Mouse (Mus musculus) E14TG2a.4 (cell line): ENCODE measurements at regions not wholly inside any gene's neighbourhood (a gene's known extent, or its start where the extent isn't known, plus 50 kb on each side); places are given as distances from the start of the nearest gene placed in this dataset.

ENCODE experiments used
- H3K27me3 ChIP-seq: 2 replicates; pipeline ENCODE4 v1.6.1; 2014; ENCODE audit warnings: low read length, control low read depth; ENCODE audit not compliant: insufficient read depth
- H3K36me3 ChIP-seq: 2 replicates; pipeline ENCODE4 v1.6.1; 2014; ENCODE audit warnings: low read length, control low read depth; ENCODE audit not compliant: insufficient read depth
- H3K4me1 ChIP-seq: replicated peaks from 2 replicates; pipeline ENCODE4 v1.6.1; 2014; ENCODE audit warnings: low read depth, low read length, control low read depth
- H3K4me3 ChIP-seq: replicated peaks from 2 replicates; pipeline ENCODE4 v1.5.1; 2014; ENCODE audit warnings: mild to moderate bottlenecking, low read length
- H3K9me3 ChIP-seq: 2 replicates; pipeline ENCODE4 v1.6.1; 2014; ENCODE audit warnings: low read length, control low read depth
- CTCF ChIP-seq: conservative IDR thresholded peaks from 2 replicates; pipeline ENCODE4 v1.5.1; 2014; ENCODE audit warnings: low read length
- NANOG ChIP-seq: IDR thresholded peaks from 2 replicates; pipeline ENCODE4 v1.6.1; 2014; ENCODE audit warnings: borderline replicate concordance, low read length, mixed read lengths
- POU5F1 ChIP-seq: IDR thresholded peaks from 2 replicates; pipeline ENCODE4 v1.6.1; 2014; ENCODE audit warnings: low read length, borderline replicate concordance

DNA sequence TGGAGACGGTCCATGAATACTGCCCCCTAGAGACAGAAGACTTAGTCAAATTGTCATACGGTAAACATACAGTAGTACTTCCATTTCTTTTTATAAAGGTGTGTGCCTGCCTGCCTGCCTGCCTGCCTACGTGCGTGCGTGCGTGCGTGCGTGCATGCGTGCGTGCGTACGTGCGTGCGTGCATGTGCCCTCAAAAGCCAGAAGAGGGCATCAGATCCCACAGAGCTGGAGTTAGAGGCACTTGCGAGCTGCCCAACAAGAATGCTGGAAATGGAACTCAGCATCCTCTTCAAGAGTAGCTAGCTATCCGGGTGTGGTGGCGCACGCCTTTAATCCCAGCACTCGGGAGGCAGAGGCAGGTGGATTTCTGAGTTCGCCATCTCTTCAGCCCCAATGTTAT is 120.3 kb downstream of the Tfap2a start:
- Histone ChIP-seq H3K4me1 (0 out of 2 replicates have a peak, but pooled peaks cover 3% of the 10 kb centered on the region), H3K27me3 (no peaks in the 10 kb centered on the region; the same call in 1 of the 2 replicates), H3K4me3 (no peak overlapping the region), H3K9me3 (no peaks in the 10 kb centered on the region), H3K36me3 (no peaks in the 10 kb centered on the region)
- TF ChIP-seq CTCF (no peak), NANOG (no peak)

DNA sequence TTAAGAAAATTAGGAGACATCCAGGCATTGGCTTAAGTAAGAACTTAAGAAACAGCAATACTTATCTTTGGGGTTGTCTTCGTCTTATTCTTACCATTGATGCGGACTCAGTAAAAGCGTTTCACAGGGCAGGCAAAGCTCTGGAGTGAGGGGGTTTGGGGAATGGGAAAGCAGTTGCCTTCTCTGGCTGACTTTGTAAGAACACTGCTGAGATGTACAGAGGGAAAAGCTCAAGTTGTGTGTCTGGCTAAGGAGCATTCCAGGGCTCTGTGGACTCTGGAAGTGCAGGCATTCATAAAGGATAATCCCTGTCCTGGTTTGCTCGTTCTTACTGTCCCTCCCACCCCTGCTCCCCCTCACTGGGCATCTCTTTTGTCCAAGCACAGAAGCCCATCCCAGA is 129.7 kb downstream of the Tfap2a start:
- no peak for TF ChIP-seq CTCF
- no peak for TF ChIP-seq NANOG
- TF ChIP-seq POU5F1, result no peak
- Histone ChIP-seq H3K4me1 (peaks cover 8% of the 10 kb centered on the region; the same call in 1 of the 2 replicates), H3K27me3 (peaks cover 12% of the 10 kb centered on the region), H3K9me3 (peaks cover 11% of the 10 kb centered on the region), H3K36me3 (no peaks in the 10 kb centered on the region), H3K4me3 (no peak overlapping the region)

DNA sequence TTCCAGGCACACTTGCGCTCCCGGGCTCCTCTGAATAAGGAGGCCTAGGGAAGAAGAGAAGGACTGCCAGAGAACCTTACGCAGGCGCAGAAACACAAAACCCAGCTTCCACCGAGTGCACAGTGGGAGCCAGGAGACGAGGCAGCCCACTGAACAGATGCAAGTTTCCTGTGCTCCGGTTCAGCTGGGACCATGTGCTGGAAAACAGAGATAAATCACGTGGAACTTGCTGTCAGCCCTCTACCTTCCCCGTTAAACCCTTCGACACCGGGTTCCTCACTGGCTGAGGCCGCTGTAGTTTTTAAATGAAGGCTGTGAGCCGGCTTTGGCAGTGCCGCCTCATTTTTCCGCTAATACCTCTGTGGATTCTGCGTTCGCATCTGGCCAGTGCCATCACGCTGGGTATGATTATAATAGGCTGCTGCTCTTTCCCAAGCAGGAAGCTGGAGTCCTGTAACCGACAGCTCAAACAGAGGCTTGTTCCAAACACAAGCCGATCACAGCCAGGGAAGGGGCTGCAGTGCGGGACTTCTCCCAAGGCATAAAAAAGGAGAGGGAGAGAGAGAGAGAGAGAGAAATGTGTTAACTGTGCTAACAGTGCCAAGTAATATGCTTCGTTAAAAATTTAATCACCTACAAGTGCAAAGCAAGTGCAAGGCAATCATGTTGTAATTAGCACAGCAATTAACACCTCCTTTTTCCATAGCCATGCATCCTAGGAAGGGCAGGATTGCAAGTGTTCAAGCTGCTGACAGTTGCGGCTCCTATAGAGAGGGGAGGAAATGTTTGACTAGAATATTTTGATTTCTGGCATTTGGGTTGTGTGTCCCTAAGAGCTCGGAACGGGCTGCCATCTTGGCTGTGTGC is 131.5 kb downstream of the Tfap2a start:
- H3K9me3 ChIP-seq, result peaks cover 11% of the 10 kb centered on the region
- peaks cover 8% of the 10 kb centered on the region; the same call in 1 of the 2 replicates for H3K4me1 ChIP-seq
- TF ChIP-seq POU5F1 (no peak), CTCF (no peak), NANOG (no peak)
- H3K36me3 ChIP-seq, result no peaks in the 10 kb centered on the region
- H3K4me3 ChIP-seq, result 0 out of 2 replicates have a peak overlapping the region, but pooled peaks have one; percentile 23
- peaks cover 12% of the 10 kb centered on the region for H3K27me3 ChIP-seq

DNA sequence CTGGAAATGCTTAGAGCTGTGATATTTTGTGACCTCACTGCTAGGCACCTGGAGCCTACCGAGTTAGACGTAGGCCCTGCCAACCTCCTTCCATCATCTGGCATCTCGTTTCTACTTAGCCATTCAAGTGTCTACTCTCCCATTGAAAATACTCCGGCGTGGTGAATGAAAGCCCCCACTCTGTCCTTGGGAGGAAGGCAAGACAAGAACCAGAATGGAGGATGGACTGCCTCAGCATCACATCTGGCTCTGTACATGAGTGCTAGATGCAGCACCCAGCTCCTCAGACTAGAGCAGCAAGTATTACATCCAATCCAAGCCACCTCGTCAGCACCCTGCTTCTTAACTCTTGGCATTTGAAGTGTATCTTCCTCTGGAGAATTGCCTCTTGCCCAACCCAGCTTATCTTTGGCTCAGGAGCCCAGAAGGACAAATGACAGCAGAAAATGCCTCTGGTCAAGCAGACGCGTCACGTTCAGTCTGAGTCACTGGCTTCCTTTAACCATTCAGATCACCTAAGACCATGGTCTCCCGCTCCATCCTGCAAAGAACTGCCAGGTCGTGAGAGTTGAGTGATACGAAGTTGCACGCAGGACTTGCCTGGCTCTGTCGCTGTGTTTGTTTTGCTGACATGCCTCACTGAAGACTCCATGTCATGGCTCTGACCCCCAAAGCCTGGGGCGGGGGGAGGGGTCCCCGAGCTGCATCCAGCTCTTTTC is 132.3 kb downstream of the Tfap2a start:
- no peak for TF ChIP-seq NANOG
- no peak for TF ChIP-seq CTCF
- TF ChIP-seq POU5F1, result no peak
- H3K4me1 ChIP-seq, result peaks cover 8% of the 10 kb centered on the region; the same call in 1 of the 2 replicates
- peaks cover 11% of the 10 kb centered on the region for H3K9me3 ChIP-seq
- peaks cover 8% of the 10 kb centered on the region for H3K27me3 ChIP-seq
- no peaks in the 10 kb centered on the region for H3K36me3 ChIP-seq
- 0 out of 2 replicates have a peak overlapping the region, but pooled peaks have one; percentile 23 for H3K4me3 ChIP-seq

DNA sequence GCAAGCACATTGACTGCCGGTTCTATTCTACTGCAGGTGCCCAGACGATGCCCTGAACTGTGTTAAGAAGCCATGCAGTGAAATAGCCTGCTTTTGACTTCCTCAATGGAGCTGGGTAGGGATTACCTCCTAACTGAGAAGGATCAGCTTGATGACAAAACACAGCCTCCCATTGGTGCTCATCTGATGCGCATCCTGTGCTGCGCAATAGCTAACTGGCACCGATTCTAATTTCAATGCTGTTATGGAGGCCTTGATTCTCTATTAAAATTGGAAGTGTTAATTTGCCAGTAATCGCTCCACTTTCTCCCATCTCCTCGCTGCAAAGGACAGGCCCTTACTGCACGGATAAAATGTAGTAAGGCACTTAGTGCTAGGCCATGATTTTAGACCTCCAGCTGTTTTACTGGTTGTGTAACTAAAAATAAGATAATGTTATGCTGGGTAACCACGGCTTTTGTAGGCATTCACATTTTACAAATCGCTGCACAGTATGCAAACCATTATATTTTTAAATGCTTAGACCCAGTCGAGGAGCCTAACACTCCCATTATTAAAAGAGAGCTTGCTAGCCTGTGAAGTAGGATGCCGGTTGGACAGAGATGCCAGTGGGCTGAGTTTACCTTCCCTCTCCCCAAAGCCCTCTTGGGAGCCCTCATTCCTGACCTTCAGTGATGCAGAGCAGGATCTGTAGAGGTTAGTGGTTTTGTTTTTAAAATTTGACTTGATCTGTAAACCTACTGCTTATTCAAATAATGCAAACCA is 163.0 kb downstream of the Tfap2a start:
- Histone ChIP-seq H3K36me3 (no peaks in the 10 kb centered on the region), H3K9me3 (peaks cover 5% of the 10 kb centered on the region; the same call in 1 of the 2 replicates), H3K27me3 (no peaks in the 10 kb centered on the region), H3K4me3 (no peak overlapping the region), H3K4me1 (no peaks in the 10 kb centered on the region)
- TF ChIP-seq POU5F1, result no peak

DNA sequence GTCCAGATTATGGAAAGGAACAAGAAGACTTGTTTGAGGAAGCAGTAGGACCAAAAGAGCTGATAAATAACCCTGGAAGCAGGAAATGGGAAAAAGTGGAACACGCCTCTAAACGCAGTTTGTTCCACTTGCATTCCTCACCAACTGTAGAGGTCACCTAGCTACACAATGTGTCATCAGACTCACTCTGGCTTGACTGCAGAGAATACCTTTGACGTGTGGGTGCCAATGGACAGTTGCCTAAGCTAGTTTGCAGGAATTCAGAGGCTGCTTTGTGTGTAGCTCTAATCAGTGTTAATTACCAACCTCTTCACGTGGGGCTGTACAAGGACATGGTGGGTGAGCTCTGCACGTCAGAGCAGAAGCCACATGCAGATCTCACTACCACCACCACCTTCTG is 168.7 kb downstream of the Tfap2a start:
- Histone ChIP-seq H3K9me3 (no peaks in the 10 kb centered on the region), H3K4me1 (no peaks in the 10 kb centered on the region), H3K4me3 (no peak overlapping the region), H3K27me3 (peaks cover 5% of the 10 kb centered on the region), H3K36me3 (no peaks in the 10 kb centered on the region)
- TF ChIP-seq POU5F1 (no peak), CTCF (no peak), NANOG (no peak)

DNA sequence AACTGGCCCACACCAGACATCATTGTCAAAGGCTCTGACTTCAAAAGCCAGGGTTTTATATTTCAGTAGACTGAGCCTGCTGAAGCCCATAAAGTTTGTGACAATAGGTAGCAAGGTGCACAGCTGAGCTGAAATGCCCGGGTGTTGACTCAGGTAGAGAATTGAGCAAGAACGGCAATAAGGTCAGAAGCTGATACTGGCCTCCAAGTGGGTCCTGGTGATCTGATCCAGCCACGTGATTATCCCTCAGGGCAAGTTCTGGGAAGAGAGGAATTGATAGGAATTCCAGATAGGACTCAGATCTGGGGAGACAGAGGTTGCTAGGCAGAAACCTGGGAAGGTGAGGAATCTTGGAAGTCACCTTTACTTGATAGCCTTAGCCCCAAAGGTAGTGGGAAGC is 170.4 kb downstream of the Tfap2a start:
- TF ChIP-seq POU5F1, result no peak
- no peak for TF ChIP-seq NANOG
- no peak for TF ChIP-seq CTCF
- Histone ChIP-seq H3K27me3 (peaks cover 5% of the 10 kb centered on the region), H3K9me3 (no peaks in the 10 kb centered on the region), H3K4me3 (no peak overlapping the region), H3K36me3 (no peaks in the 10 kb centered on the region), H3K4me1 (no peaks in the 10 kb centered on the region)

DNA sequence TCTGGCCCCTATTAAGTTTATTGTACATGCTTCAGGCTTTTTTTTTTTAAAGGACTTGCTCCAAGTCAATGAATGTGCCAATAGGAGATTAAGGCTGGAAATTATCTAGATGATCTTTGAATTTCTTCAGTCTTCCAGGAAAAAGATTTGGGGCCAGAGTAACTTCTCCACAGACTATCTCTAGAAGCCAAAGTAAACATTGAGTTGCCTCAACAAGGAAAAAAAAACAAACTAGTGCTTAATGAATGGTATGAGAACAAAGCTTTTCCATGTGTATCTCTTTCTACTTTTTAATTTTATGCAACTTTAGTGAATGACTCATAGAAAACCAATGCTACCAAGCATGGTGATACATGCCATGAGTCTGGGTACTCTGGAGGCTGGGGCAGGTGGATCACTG is 173.8 kb downstream of the Tfap2a start:
- Histone ChIP-seq H3K9me3 (no peaks in the 10 kb centered on the region), H3K4me1 (no peaks in the 10 kb centered on the region), H3K27me3 (peaks cover 5% of the 10 kb centered on the region), H3K4me3 (no peak overlapping the region), H3K36me3 (no peaks in the 10 kb centered on the region)
- TF ChIP-seq CTCF, result no peak
- no peak for TF ChIP-seq POU5F1
- no peak for TF ChIP-seq NANOG
